Mouse (Mus musculus): ENCODE data around the gene Ppie. TPM values are rescaled to one million over a fixed set of nuclear protein-coding genes. Genes with fewer than 3 reads are reported as not detected.
"Not testable (repeated sequence)": the region's sequence is repeated elsewhere in the genome, so short reads cannot be mapped to it uniquely, and the experiment has no call there.

Ppie gene
- 10 to 100 TPM; 19.3 to 24.4 TPM for total RNA-seq (2021)
- long read RNA-seq, experiment 1, transcript Ppie-201 (10 exons, 1,188 nt) = major isoform, 8 of 20 reads
- long read RNA-seq, experiment 1, partial matches to known transcripts = 2 of 20 reads
- long read RNA-seq, experiment 1, other reads (novel, unspliced or antisense) = 10 of 20 reads
- long read RNA-seq, experiment 2, transcript Ppie-201 (10 exons, 1,188 nt) = major isoform, 9 of 17 reads
- long read RNA-seq, experiment 2, partial matches to known transcripts = 3 of 17 reads
- long read RNA-seq, experiment 2, other reads (novel, unspliced or antisense) = 5 of 17 reads

DNA sequence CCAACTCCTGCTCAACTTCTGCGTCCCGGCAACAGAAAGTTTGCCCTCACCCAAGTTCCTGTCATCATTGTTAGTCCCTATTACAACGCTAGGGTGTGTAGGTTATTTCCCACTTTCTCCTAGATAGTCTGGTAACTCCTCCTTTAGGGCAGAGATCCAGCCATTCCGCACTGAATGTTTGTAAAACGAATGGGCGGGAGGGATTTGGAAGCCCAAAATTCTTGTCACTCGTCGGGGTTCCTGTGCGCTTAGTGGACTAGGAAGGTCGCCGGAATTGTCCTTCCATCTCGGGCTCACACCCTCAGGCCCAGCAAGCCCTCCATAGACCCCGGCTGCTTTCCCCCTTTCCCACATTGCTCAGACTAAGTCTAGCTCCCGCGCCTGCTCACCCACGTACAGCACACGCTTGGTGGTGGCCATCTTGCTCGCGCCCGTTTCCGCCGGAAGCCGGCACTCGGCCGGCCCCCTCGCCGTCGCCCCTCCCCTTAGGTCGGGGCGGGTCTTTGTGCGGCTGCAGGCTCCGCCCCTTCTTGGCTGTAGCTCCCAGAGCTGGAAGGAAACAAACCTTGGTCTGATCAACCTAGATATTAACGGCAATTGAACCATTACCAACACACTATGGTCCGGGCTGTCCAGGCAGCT, at the start of gene Ppie:
TSS of gene Ppie (minus strand) at position 439 of the 642 bp plus-strand sequence.
- peak; percentile 69 to 73 for DNase-seq (ENCODE audit: extremely low spot score in 1 of 2, low spot score in 2 of 2)
- Histone ChIP-seq H3K4me3 (peak within 1 kb of the TSS; percentile 78), H3K27ac (peak within 1 kb of the TSS; percentile 45; the same call in 1 of the 2 replicates)
- TF ChIP-seq CTCF (IDR thresholded peaks at IDR 0.05) = no peak; the same call in 1 of the 2 replicates
- intact Hi-C loops (cut with DNase I) = no loop called here

DNA sequence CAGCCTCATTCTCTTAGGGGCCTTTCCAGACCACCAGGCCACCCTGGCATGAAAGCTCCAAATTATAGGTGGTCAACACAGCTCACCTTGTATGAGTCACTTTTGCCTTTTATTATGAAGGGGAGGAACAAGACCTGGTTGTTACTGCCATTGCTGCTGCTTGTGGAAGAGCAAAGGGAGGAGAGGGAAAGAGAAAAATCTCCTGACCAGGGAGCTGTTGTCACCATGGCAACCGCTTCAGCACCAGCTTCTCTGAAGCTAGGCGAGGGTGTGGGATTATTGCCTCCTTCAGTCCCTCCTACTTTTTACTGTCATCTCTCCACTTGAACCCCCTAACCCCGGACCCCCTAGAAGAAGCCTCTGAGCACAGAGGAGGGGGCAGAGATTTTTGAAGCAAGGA, 45.1 kb upstream of the Ppie start:
- no peak for TF ChIP-seq CTCF (IDR thresholded peaks at IDR 0.05)
- Histone ChIP-seq H3K4me3 (peak overlapping the region; percentile 80), H3K27ac (peak overlapping the region; percentile 96)
- peak; percentile 49 to 52 for DNase-seq (ENCODE audit: extremely low spot score in 1 of 2, low spot score in 2 of 2)
- intact Hi-C loops (cut with DNase I) = no loop called here

DNA sequence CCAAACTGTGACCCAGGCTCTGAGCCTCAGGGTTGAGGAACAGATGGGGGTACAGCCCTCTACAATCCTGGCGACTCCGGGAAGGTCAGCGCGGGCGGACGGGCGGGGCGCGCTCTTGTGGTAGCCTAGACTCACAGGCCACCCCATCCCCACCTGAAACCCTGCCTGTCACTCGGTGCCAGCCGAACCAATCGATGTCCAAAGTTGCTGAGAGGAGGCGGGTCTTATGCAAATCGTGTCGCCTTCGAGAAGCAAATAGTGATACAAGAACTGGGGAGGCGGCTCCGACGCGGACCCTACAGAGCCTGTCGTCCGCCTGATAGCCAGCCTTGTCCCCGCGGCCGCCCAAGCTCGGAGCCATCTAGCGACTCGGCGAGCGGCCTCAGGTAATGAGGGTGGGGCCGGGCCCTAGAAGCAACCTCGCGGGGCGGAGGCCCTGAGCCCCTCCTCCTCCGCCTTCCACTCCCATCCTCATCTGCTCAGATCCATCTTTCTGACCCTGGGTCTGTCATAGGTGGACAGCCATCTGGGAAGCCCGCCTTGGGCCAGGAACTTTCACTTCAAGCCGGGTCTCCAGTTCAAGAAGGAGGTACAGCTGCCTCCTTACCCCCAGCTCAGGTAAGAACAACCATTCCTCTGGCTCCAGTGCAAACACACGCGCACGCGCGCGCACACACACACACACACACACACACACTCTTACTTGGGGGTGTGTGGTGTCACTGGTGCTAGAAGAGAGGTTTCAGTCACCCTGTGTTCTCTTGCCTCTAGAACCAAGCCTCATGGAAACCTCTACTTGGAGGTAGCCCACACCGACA, 43.7 kb upstream of the Ppie start:
- Histone ChIP-seq H3K4me3 (peak overlapping the region; percentile 80), H3K27ac (peak overlapping the region; percentile 96)
- intact Hi-C loops (cut with DNase I) = loop anchor here (2.0 kb wide), 1 partner anchor 19 kb away; no protein-coding TSS in a partner anchor
- peak; percentile 88 to 92 for DNase-seq (ENCODE audit: extremely low spot score in 1 of 2, low spot score in 2 of 2)
- TF ChIP-seq CTCF (IDR thresholded peaks at IDR 0.05) = no peak

DNA sequence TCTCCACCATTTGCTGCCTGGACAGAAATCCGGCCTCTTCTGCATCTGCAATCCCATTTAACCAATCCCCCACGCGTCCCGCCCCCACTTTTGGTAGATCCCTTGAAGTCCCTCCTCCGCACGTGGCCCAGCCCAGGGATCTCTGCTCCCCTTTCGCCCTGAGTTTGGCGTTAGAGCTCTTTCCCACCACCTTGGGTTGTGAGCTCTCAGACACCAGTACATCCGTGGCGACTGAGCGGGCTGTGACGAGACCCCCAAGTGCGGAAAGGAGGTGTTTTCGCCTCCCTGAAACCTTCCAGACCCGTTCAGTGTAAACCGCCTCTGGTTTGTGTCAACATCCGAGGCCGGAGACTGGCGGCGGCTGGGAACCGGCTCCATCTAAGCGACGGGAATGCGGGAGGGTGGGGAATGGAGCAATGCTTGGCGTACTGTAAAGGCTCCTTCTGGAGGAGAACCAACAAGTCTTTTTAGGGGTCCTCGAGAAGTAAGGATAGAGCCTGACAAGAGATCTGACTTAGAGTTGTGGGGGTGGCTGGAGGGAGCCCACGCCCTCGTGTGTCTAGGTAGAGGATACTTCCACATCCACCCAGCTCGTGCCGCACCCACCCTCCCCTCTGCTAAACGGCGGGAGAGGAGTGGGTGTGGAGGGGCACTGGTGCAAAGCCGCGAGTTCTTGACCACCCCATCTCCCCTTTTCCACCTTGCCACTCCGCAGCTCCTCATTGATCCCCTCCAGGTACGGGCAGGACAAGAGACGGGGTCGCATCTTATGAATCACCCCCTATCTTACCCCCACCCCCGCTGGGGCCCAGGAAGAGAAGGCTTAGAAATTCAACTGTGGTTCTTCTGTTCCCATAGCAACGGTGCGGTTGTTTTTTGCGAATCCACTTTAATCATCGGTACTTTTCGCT, 42.8 kb upstream of the Ppie start, which contains the start of gene Hpcal4:
TSS of gene Hpcal4 (plus strand) at position 900 of the 911 bp plus-strand sequence.
- Histone ChIP-seq H3K27ac (peak within 1 kb of the TSS; percentile 96), H3K4me3 (peak within 1 kb of the TSS; percentile 80)
- DNase-seq (ENCODE audit: extremely low spot score in 1 of 2, low spot score in 2 of 2) = peak; percentile 63 to 66
- no peak for TF ChIP-seq CTCF (IDR thresholded peaks at IDR 0.05)
- intact Hi-C loops (cut with DNase I) = loop anchor here (2.0 kb wide), 1 partner anchor 18 kb away; no protein-coding TSS in a partner anchor

DNA sequence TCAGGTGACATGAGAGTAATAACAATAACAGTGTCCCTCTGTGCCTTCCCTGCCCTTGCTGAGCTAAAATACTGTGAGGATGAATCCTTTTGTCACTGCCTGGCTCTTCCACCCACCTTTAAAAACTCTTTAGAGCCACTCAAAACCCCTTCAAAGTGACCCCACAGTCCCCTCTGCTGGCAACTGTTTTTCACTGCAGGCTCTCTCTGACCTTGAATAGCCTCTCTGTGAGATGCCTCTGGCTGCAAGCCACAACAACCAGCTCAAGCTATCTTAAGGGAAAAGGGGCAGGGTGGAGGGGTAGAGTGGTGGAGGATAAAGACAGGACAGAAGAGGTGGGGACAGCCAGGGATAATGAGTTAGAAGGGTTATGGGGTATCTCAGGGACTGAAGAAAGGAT, 32.1 kb upstream of the Ppie start:
- Histone ChIP-seq H3K4me3 (no peak overlapping the region), H3K27ac (no peak overlapping the region)
- intact Hi-C loops (cut with DNase I) = no loop called here
- no peak for DNase-seq (ENCODE audit: extremely low spot score in 1 of 2, low spot score in 2 of 2)
- no peak; the same call in 1 of the 2 replicates for TF ChIP-seq CTCF (IDR thresholded peaks at IDR 0.05)

DNA sequence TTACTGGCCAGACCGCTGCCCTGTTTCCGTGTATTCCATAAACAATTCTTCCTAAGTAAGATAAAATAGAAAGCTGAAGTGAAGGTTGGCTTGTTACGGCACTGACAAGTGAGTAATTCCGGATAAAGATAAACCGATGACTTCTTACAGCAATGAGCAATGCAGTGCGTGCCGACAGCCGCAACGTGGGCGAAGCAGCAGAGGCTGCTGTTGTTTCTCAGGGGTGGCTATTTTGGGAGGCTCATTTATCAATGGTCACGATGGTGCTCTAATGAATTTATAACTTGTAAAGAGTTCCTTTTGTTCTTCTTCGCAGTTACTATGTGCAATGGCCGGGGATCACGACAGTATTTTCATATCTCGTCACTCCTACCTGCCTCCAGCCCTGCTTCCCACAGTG, 24.4 kb upstream of the Ppie start:
- TF ChIP-seq CTCF (IDR thresholded peaks at IDR 0.05) = no peak
- no peak overlapping the region for H3K27ac ChIP-seq
- DNase-seq (ENCODE audit: extremely low spot score in 1 of 2, low spot score in 2 of 2) = peak in 1 of 2 experiments; percentile 64
- intact Hi-C loops (cut with DNase I) = loop anchor here (1.0 to 2.0 kb wide), 2 partner anchors 17 to 19 kb away; partner anchors contain the start of gene Hpcal4
- no peak overlapping the region for H3K4me3 ChIP-seq

DNA sequence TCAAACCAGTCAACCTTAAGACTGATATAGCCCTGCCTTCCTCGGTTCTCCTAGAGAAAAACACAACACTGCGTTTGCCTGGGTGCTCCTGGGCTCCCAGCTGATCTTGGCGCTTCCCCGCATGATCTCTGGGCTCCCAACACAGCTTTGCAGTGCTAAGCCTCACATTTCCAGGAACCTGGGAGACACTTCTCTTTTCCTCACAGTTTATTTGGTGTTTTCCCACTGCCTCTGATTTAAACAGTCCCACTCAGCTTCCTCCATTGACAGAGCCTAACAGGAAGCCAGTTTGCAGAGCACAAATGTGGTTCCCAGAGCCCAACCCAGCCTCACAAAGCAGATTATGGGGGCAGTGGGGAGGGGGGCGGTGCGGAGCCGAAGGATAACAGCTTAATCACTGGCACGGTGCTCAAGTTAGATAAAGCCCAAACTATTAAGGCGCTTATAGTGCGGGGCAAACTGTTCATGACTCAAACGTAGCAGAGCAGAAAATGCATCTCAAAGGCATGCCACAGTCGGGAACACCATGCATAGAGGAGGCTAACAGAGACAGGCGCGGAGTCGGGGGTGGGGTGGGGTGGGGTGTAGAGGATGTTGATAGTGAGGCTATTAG, 22.7 kb upstream of the Ppie start:
- intact Hi-C loops (cut with DNase I) = no loop called here
- H3K4me3 ChIP-seq = no peak overlapping the region
- DNase-seq (ENCODE audit: extremely low spot score in 1 of 2, low spot score in 2 of 2) = no peak
- no peak overlapping the region for H3K27ac ChIP-seq
- no peak for TF ChIP-seq CTCF (IDR thresholded peaks at IDR 0.05)

DNA sequence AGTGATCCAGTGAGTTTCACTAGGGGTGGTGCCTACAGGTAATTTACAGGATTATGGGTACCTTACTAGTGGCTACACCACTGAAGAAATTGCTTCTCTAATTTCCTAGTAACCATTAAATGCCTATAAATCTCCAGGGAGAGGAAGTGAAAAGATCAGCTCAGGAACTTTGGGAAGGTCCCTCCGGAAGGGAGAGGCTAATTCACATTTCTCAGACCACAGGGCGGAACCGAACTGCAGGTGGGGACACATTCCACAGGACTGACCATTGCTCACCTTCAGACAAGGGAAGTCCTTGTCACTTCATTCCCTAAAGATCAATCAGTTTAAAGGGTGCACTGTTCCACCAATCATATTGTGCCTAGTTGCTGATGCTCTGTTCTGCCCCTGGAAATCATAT, 21.5 kb upstream of the Ppie start:
- DNase-seq (ENCODE audit: extremely low spot score in 1 of 2, low spot score in 2 of 2); H3K27ac ChIP-seq; intact Hi-C loops (cut with DNase I); H3K4me3 ChIP-seq: not testable (repeated sequence)

DNA sequence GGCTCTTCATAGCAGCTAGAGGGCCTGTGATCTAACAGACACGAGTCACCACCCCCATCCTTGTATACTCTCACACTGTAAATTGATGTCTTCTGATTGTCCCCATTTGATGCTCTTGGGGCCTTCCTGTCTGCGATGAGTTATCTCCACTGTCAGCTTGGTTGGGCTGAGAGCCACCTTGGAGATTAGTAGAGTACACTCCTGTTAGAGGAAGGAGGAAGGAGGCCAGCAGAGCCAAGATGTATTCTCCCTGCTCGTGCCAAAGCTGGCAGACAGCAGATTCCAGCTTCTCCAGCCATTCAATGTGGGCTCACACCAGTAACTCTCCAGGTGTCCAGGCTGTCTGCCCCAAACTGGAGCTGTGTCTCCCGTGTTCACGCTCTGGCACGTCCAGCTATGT, 20.8 kb upstream of the Ppie start:
- Histone ChIP-seq H3K27ac (no peak overlapping the region), H3K4me3 (no peak overlapping the region)
- intact Hi-C loops (cut with DNase I) = no loop called here
- TF ChIP-seq CTCF (IDR thresholded peaks at IDR 0.05) = no peak
- no peak for DNase-seq (ENCODE audit: extremely low spot score in 1 of 2, low spot score in 2 of 2)

DNA sequence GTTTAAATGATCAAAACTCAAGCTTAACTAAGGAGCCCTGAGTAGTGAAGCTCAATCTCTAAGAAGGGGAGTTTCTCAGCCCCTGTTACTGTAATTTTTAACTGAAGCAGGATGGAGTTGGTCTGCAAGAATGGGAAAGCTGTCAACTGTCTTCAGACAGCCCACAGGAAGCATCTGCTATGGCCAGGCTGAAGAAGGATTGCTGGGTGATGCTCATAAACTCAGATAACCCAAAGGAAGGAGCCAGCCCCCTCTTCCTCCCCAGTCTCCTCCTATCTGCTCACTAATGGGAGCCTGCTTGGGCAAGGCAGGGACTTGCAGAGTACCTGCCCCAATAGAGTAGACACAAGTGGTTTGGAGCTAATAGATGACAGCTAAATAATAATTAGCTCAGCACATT, 16.1 kb upstream of the Ppie start:
- DNase-seq (ENCODE audit: extremely low spot score in 1 of 2, low spot score in 2 of 2) = no peak
- Histone ChIP-seq H3K27ac (no peak overlapping the region), H3K4me3 (no peak overlapping the region)
- TF ChIP-seq CTCF (IDR thresholded peaks at IDR 0.05) = no peak
- intact Hi-C loops (cut with DNase I) = loop anchor here (1.0 to 2.0 kb wide), 2 partner anchors 45 to 98 kb away; partner anchors contain the start of gene Nt5c1a

Measured in left cerebral cortex, adult 2 months (tissue).